Comparison of ENCODE assay signal across 25 mouse cellular contexts in genomic region chr6:61763379-61763778, GRCm38 (mm10).
A peak's percentile ranks its signal among the peaks of the same experiment; 100 is the strongest.
DNase-seq lines count a peak whose midpoint lies in the region; ATAC-seq and TF ChIP-seq lines count a peak whose summit lies in the region.
"Had no signal": no experiment of that assay in that cellular context is flagged by ENCODE, and none has a peak within 500 bp of the region (broad histone marks: within the 10 kb centered on the region; RNA-seq: fewer than 3 reads in every experiment).

No protein-coding gene starts in this region.

- no peaks in the 10 kb centered on the region for H3K27me3 ChIP-seq in forebrain, embryonic 11.5 days (ENCODE audit: control insufficient read depth, insufficient read depth, low read length)
- no peaks in the 10 kb centered on the region for H3K27me3 ChIP-seq in forebrain, embryonic 16.5 days (replicated peaks; ENCODE audit: control insufficient read depth, insufficient read depth, low read length)
- no peaks in the 10 kb centered on the region for H3K27me3 ChIP-seq in forebrain, embryonic 14.5 days (replicated peaks; ENCODE audit: control insufficient read depth, insufficient read depth, low read length)
- no peaks in the 10 kb centered on the region for H3K27me3 ChIP-seq in forebrain, embryonic 13.5 days
- no peaks in the 10 kb centered on the region for H3K27me3 ChIP-seq in lung, postnatal 0 days (replicated peaks; ENCODE audit: insufficient read depth, low read length)
- H3K27me3 ChIP-seq: CH12.LX; embryonic facial prominence, embryonic 13.5 days; embryonic facial prominence, embryonic 15.5 days had no signal

- 0 out of 2 replicates have a peak, but pooled peaks have one; percentile 62 for ATAC-seq in forebrain, embryonic 11.5 days (replicated peaks; ENCODE audit: low FRiP score)
- ATAC-seq in forebrain, embryonic 16.5 days, result no peak
- ATAC-seq in forebrain, embryonic 14.5 days, result peak; percentile 26; the same call in 1 of the 2 replicates
- no peak; the same call in 1 of the 2 replicates for ATAC-seq in forebrain, embryonic 13.5 days
- no peak for ATAC-seq in lung, postnatal 0 days
- ATAC-seq: CD4-positive, CD25-positive, alpha-beta regulatory T cell, adult 4 months had no signal

- no peak for DNase-seq in forebrain, embryonic 11.5 days (ENCODE audit: low spot score)
- peak; percentile 36 for DNase-seq in forebrain, embryonic 14.5 days (ENCODE audit: low spot score)
- DNase-seq in retina, embryonic 14.5 days (ENCODE audit: low spot score), result peak; percentile 69
- no peak for DNase-seq in kidney, adult 11 months
- DNase-seq in lung, postnatal 0 days (ENCODE audit: low spot score), result no peak
- DNase-seq: adrenal gland, adult 2 months; adrenal gland, postnatal 10 days; adrenal gland, postnatal 36 days; B cell, adult 2 months; cerebellum, adult 11 months; cerebellum, adult 18-20 months; cerebellum, adult 8-10 months; cerebellum, adult 9-11 months; cerebellum, postnatal 14 days; cerebellum, postnatal 36 days; embryo, embryonic 11 days had no signal

- H3K27ac ChIP-seq in forebrain, embryonic 11.5 days (ENCODE audit: low read depth, low read length), result no peak overlapping the region
- H3K27ac ChIP-seq in forebrain, embryonic 16.5 days (ENCODE audit: low read length), result no peak overlapping the region
- no peak overlapping the region for H3K27ac ChIP-seq in forebrain, embryonic 14.5 days (ENCODE audit: low read depth, low read length)
- no peak overlapping the region for H3K27ac ChIP-seq in forebrain, embryonic 13.5 days
- H3K27ac ChIP-seq in lung, postnatal 0 days (ENCODE audit: low read length), result no peak overlapping the region
- H3K27ac ChIP-seq: embryonic facial prominence, embryonic 13.5 days; embryonic facial prominence, embryonic 15.5 days; forebrain, embryonic 10.5 days had no signal

- TF ChIP-seq EP300 in lung, postnatal 0 days (IDR thresholded peaks at IDR 0.05), result no peak

- no peak overlapping the region for H3K4me3 ChIP-seq in forebrain, embryonic 11.5 days (ENCODE audit: low read depth, low read length)
- H3K4me3 ChIP-seq in forebrain, embryonic 16.5 days (replicated peaks; ENCODE audit: low read length), result no peak overlapping the region
- no peak overlapping the region for H3K4me3 ChIP-seq in forebrain, embryonic 14.5 days (ENCODE audit: low read depth, low read length)
- no peak overlapping the region for H3K4me3 ChIP-seq in forebrain, embryonic 13.5 days
- no peak overlapping the region for H3K4me3 ChIP-seq in lung, postnatal 0 days (ENCODE audit: low read depth, low read length)
- H3K4me3 ChIP-seq: embryonic facial prominence, embryonic 13.5 days; embryonic facial prominence, embryonic 15.5 days; erythroblast, embryonic 14.5 days; forebrain, embryonic 10.5 days had no signal

- WGBS in forebrain, embryonic 11.5 days, result 28% methylated on average over 5 of the region's 5 CpGs
- 14% methylated on average over 5 of the region's 5 CpGs for WGBS in forebrain, embryonic 16.5 days
- WGBS in forebrain, embryonic 14.5 days, result 11% methylated on average over 5 of the region's 5 CpGs
- WGBS in forebrain, embryonic 13.5 days, result 20% methylated on average over 5 of the region's 5 CpGs
- 84% methylated on average over 5 of the region's 5 CpGs for WGBS in lung, postnatal 0 days

- no peaks in the 10 kb centered on the region for H3K36me3 ChIP-seq in forebrain, embryonic 11.5 days (ENCODE audit: control insufficient read depth, insufficient read depth, low read length)
- no peaks in the 10 kb centered on the region for H3K36me3 ChIP-seq in forebrain, embryonic 16.5 days (ENCODE audit: control insufficient read depth, insufficient read depth)
- no peaks in the 10 kb centered on the region for H3K36me3 ChIP-seq in forebrain, embryonic 14.5 days (ENCODE audit: control insufficient read depth, insufficient read depth, low read length)
- H3K36me3 ChIP-seq in forebrain, embryonic 13.5 days (ENCODE audit: poor library complexity, severe bottlenecking), result no peaks in the 10 kb centered on the region
- H3K36me3 ChIP-seq in lung, postnatal 0 days (ENCODE audit: insufficient read depth, low read length), result no peaks in the 10 kb centered on the region
- H3K36me3 ChIP-seq: embryonic facial prominence, embryonic 13.5 days; embryonic facial prominence, embryonic 15.5 days; forebrain, embryonic 10.5 days; G1E had no signal

- no peaks in the 10 kb centered on the region for H3K9me3 ChIP-seq in forebrain, embryonic 11.5 days (ENCODE audit: control insufficient read depth, low read length)
- H3K9me3 ChIP-seq in forebrain, embryonic 16.5 days (ENCODE audit: control insufficient read depth, low read length), result no peaks in the 10 kb centered on the region
- no peaks in the 10 kb centered on the region for H3K9me3 ChIP-seq in forebrain, embryonic 14.5 days (replicated peaks; ENCODE audit: control insufficient read depth, low read length)
- H3K9me3 ChIP-seq in forebrain, embryonic 13.5 days (replicated peaks), result no peaks in the 10 kb centered on the region
- no peaks in the 10 kb centered on the region for H3K9me3 ChIP-seq in lung, postnatal 0 days (ENCODE audit: low read length)
- H3K9me3 ChIP-seq: embryonic facial prominence, embryonic 13.5 days; embryonic facial prominence, embryonic 15.5 days; forebrain, embryonic 10.5 days; G1E had no signal

- no peak overlapping the region for H3K9ac ChIP-seq in forebrain, embryonic 11.5 days (ENCODE audit: low read length)
- no peak overlapping the region for H3K9ac ChIP-seq in forebrain, embryonic 16.5 days (replicated peaks; ENCODE audit: low read depth, low read length)
- no peak overlapping the region for H3K9ac ChIP-seq in forebrain, embryonic 14.5 days (ENCODE audit: low read length)
- H3K9ac ChIP-seq in forebrain, embryonic 13.5 days, result no peak overlapping the region
- no peak overlapping the region for H3K9ac ChIP-seq in lung, postnatal 0 days (replicated peaks; ENCODE audit: low read depth)
- H3K9ac ChIP-seq: embryonic facial prominence, embryonic 13.5 days; embryonic facial prominence, embryonic 15.5 days had no signal

- H3K4me1 ChIP-seq in forebrain, embryonic 11.5 days (replicated peaks; ENCODE audit: control insufficient read depth, insufficient read depth, low read length), result no peaks in the 10 kb centered on the region
- no peaks in the 10 kb centered on the region for H3K4me1 ChIP-seq in forebrain, embryonic 16.5 days (replicated peaks; ENCODE audit: control insufficient read depth, insufficient read depth, low read length)
- H3K4me1 ChIP-seq in forebrain, embryonic 14.5 days (ENCODE audit: control insufficient read depth, insufficient read depth, low read length), result 0 out of 2 replicates have a peak, but pooled peaks cover 3% of the 10 kb centered on the region
- H3K4me1 ChIP-seq in forebrain, embryonic 13.5 days, result no peaks in the 10 kb centered on the region
- H3K4me1 ChIP-seq in lung, postnatal 0 days (ENCODE audit: insufficient read depth, low read depth, low read length), result no peaks in the 10 kb centered on the region
- H3K4me1 ChIP-seq: embryonic facial prominence, embryonic 13.5 days; embryonic facial prominence, embryonic 15.5 days had no signal

- no peak for TF ChIP-seq CTCF in lung, postnatal 0 days (IDR thresholded peaks at IDR 0.05)

- H3K4me2 ChIP-seq in forebrain, embryonic 11.5 days (ENCODE audit: low read depth, low read length, severe bottlenecking), result no peak overlapping the region
- H3K4me2 ChIP-seq in forebrain, embryonic 16.5 days (ENCODE audit: low read length), result no peak overlapping the region
- H3K4me2 ChIP-seq in forebrain, embryonic 14.5 days (ENCODE audit: low read length), result no peak overlapping the region
- H3K4me2 ChIP-seq in forebrain, embryonic 13.5 days, result no peak overlapping the region
- no peak overlapping the region for H3K4me2 ChIP-seq in lung, postnatal 0 days (replicated peaks; ENCODE audit: low read depth, low read length)
- H3K4me2 ChIP-seq: embryonic facial prominence, embryonic 13.5 days; embryonic facial prominence, embryonic 15.5 days had no signal

Comparison
In these comparisons a context has a peak if more than half of its experiments do, and no peak if none do; other contexts are left out.
1. ATAC-seq: peak in forebrain, embryonic 11.5 days (single experiment) and forebrain, embryonic 14.5 days (single experiment); none in forebrain, embryonic 16.5 days (single experiment), forebrain, embryonic 13.5 days (single experiment) and lung, postnatal 0 days (single experiment).
2. DNase-seq: peak in forebrain, embryonic 14.5 days (single experiment) and retina, embryonic 14.5 days (single experiment); none in forebrain, embryonic 11.5 days (single experiment), kidney, adult 11 months (single experiment) and lung, postnatal 0 days (single experiment).